Mouse (Mus musculus): ENCODE measurements around the gene Arhgap45.
"Not testable (repeated sequence)": the region's sequence is repeated elsewhere in the genome, so short reads cannot be mapped to it uniquely, and the experiment has no call there.

GRCm38 (mm10) chr10:80041409-80042060, 25.1 kb downstream of the Arhgap45 start:
- TF ChIP-seq TCF12 (IDR thresholded peaks at IDR 0.05; ENCODE audit: insufficient read depth, poor library complexity, severe bottlenecking); POLR2A (IDR thresholded peaks at IDR 0.05; ENCODE audit: insufficient read length, low read depth); USF1 (IDR thresholded peaks at IDR 0.05; ENCODE audit: low read depth); CEBPB (IDR thresholded peaks at IDR 0.05; ENCODE audit: insufficient read depth, poor library complexity, severe bottlenecking); E2F4 (IDR thresholded peaks at IDR 0.05; ENCODE audit: insufficient read depth); MYOD1 (IDR thresholded peaks at IDR 0.05; ENCODE audit: control insufficient read depth in 1 of 3, insufficient read length in 2 of 3, low read depth in 2 of 3); REST (IDR thresholded peaks at IDR 0.05; ENCODE audit: insufficient read depth, insufficient read length); MAX (IDR thresholded peaks at IDR 0.05; ENCODE audit: low read depth); POLR2AphosphoS2 (IDR thresholded peaks at IDR 0.05; ENCODE audit: insufficient read length, low read depth); TCF3 (IDR thresholded peaks at IDR 0.05; ENCODE audit: insufficient read length, low read depth); SRF (IDR thresholded peaks at IDR 0.05; ENCODE audit: control insufficient read depth, insufficient read length, low read depth): not testable (repeated sequence)

Data from myocyte (in vitro differentiated cells).